Mouse (Mus musculus) splenic B cell, adult 2 months (primary cell): Measurements from ENCODE around the gene Bend6.

Experiments
- DNase-seq: peaks from one replicate; pipeline ENCODE4 v3.0.0-alpha.2; 2011; ENCODE audit warnings: low read depth, low spot score
- H3K27me3 ChIP-seq: 2 replicates; pipeline ENCODE4 v1.6.1; 2012; ENCODE audit warnings: mild to moderate bottlenecking, low read length, moderate library complexity, mixed read lengths; ENCODE audit not compliant: control insufficient read depth, poor library complexity, insufficient read depth, severe bottlenecking
- H3K36me3 ChIP-seq: 2 replicates; pipeline ENCODE4 v1.6.1; 2012; ENCODE audit warnings: mild to moderate bottlenecking, low read length, moderate library complexity, mixed read lengths; ENCODE audit not compliant: control insufficient read depth, poor library complexity, insufficient read depth, severe bottlenecking

Bend6 gene

GRCm38 (mm10) chr1:33931791-33932190, 24.2 kb upstream of the Bend6 start:
- DNase-seq, result no peak
- Histone ChIP-seq H3K27me3 (no peaks in the 10 kb centered on the region), H3K36me3 (no peaks in the 10 kb centered on the region)

GRCm38 (mm10) chr1:33927466-33927865, 19.9 kb upstream of the Bend6 start:
- H3K36me3 ChIP-seq, result no peaks in the 10 kb centered on the region
- no peaks in the 10 kb centered on the region for H3K27me3 ChIP-seq
- no peak for DNase-seq

- DNase-seq, result no peak
- Histone ChIP-seq H3K27me3 (no peaks in the 10 kb centered on the region), H3K36me3 (no peaks in the 10 kb centered on the region)
Measured at GRCm38 (mm10) chr1:33925283-33925682, 17.7 kb upstream of the Bend6 start.

GRCm38 (mm10) chr1:33922975-33923374, 15.4 kb upstream of the Bend6 start:
- no peak for DNase-seq
- Histone ChIP-seq H3K27me3 (no peaks in the 10 kb centered on the region), H3K36me3 (no peaks in the 10 kb centered on the region)

GRCm38 (mm10) chr1:33916554-33916953, 8.9 kb upstream of the Bend6 start:
- DNase-seq, result no peak
- H3K36me3 ChIP-seq, result no peaks in the 10 kb centered on the region
- H3K27me3 ChIP-seq, result no peaks in the 10 kb centered on the region

GRCm38 (mm10) chr1:33911589-33911988, 4.0 kb upstream of the Bend6 start:
- no peaks in the 10 kb centered on the region for H3K36me3 ChIP-seq
- H3K27me3 ChIP-seq, result no peaks in the 10 kb centered on the region; the same call in 1 of the 2 replicates
- no peak for DNase-seq

GRCm38 (mm10) chr1:33908191-33908962, 761 bp upstream of the Bend6 start, which contains the start of gene Dst:
TSS of gene Dst (plus strand) at chr1:33908225.
- H3K36me3 ChIP-seq, result no peaks in the 10 kb centered on the region
- H3K27me3 ChIP-seq, result no peaks in the 10 kb centered on the region; the same call in 1 of the 2 replicates
- DNase-seq, result no peak

GRCm38 (mm10) chr1:33906927-33907326, 689 bp downstream of the Bend6 start:
- Histone ChIP-seq H3K27me3 (no peaks in the 10 kb centered on the region; the same call in 1 of the 2 replicates), H3K36me3 (no peaks in the 10 kb centered on the region)
- DNase-seq, result no peak

- Histone ChIP-seq H3K36me3 (no peaks in the 10 kb centered on the region), H3K27me3 (no peaks in the 10 kb centered on the region; the same call in 1 of the 2 replicates)
- DNase-seq, result no peak
Measured at GRCm38 (mm10) chr1:33906216-33906615, 1.4 kb downstream of the Bend6 start.

GRCm38 (mm10) chr1:33903587-33903986, 4.0 kb downstream of the Bend6 start:
- Histone ChIP-seq H3K27me3 (no peaks in the 10 kb centered on the region; the same call in 1 of the 2 replicates), H3K36me3 (no peaks in the 10 kb centered on the region)
- DNase-seq, result no peak

- DNase-seq, result no peak
- Histone ChIP-seq H3K36me3 (no peaks in the 10 kb centered on the region), H3K27me3 (no peaks in the 10 kb centered on the region)
Measured at GRCm38 (mm10) chr1:33900175-33900574, 7.4 kb downstream of the Bend6 start.

GRCm38 (mm10) chr1:33898373-33898772, 9.2 kb downstream of the Bend6 start:
- Histone ChIP-seq H3K36me3 (no peaks in the 10 kb centered on the region), H3K27me3 (no peaks in the 10 kb centered on the region)
- no peak for DNase-seq

- H3K36me3 ChIP-seq, result no peaks in the 10 kb centered on the region
Measured at GRCm38 (mm10) chr1:33897426-33897825, 10.2 kb downstream of the Bend6 start.

GRCm38 (mm10) chr1:33896666-33897065, 10.9 kb downstream of the Bend6 start:
- Histone ChIP-seq H3K27me3 (no peaks in the 10 kb centered on the region), H3K36me3 (no peaks in the 10 kb centered on the region)
- no peak for DNase-seq

More at GRCm38 (mm10) chr1:33897426-33897825, 10.2 kb downstream of the Bend6 start:
- no peaks in the 10 kb centered on the region for H3K27me3 ChIP-seq
- DNase-seq, result no peak

GRCm38 (mm10) chr1:33896116-33896515, 11.5 kb downstream of the Bend6 start:
- DNase-seq, result no peak
- Histone ChIP-seq H3K36me3 (no peaks in the 10 kb centered on the region), H3K27me3 (no peaks in the 10 kb centered on the region)
